Mouse (Mus musculus): ENCODE measurements around the gene 1700067K01Rik.

GRCm38 (mm10) chr8:83990170-83990569, 11.1 kb upstream of the 1700067K01Rik start:
- no peak for TF ChIP-seq POLR2A (IDR thresholded peaks at IDR 0.05; ENCODE audit: extremely low read depth, insufficient read depth, low read length)
- no peak for TF ChIP-seq CTCF (IDR thresholded peaks at IDR 0.05; ENCODE audit: extremely low read depth, insufficient read depth, low read length)

All from cortical plate, adult 2 months (tissue).